Mouse (Mus musculus): ENCODE data around the gene Ccdc70. TPM values are rescaled to one million over a fixed set of nuclear protein-coding genes. Genes with fewer than 3 reads are reported as not detected.
"Not testable (repeated sequence)": the region's sequence is repeated elsewhere in the genome, so short reads cannot be mapped to it uniquely, and the experiment has no call there.

Gene Ccdc70
- not detected in 2 replicates for polyA plus RNA-seq (2014; fragmentation: Nextera tagmentation; extraction: Ambion mirVana)

GRCm38 (mm10) chr8:21969475-21969874 lies at the start of gene Ccdc70:
Ccdc70 (plus strand) TSS chr8:21969775.
- 92% methylated on average over 3 of the region's 3 CpGs for WGBS
- H3K4me3 ChIP-seq (replicated peaks; ENCODE audit: low read depth, low read length) = no peak within 1 kb of the TSS
- no peaks in the 10 kb centered on the region for H3K4me1 ChIP-seq (ENCODE audit: control insufficient read depth, insufficient read depth, low read length)
- H3K4me2 ChIP-seq (ENCODE audit: low read length) = no peak within 1 kb of the TSS
- DNase-seq (no peak), ATAC-seq (ENCODE audit: low FRiP score, low TSS enrichment) (no peak)
- no peak within 1 kb of the TSS for H3K9ac ChIP-seq (replicated peaks; ENCODE audit: low read length)
- no peaks in the 10 kb centered on the region for H3K27me3 ChIP-seq (ENCODE audit: control insufficient read depth, insufficient read depth, low read length)
- H3K27ac ChIP-seq (replicated peaks; ENCODE audit: low read depth, low read length) = no peak within 1 kb of the TSS
- no peaks in the 10 kb centered on the region for H3K36me3 ChIP-seq (ENCODE audit: control insufficient read depth, insufficient read depth, low read length)
- no peaks in the 10 kb centered on the region for H3K9me3 ChIP-seq (ENCODE audit: control insufficient read depth, low read length)

- not testable (repeated sequence) for H3K9ac ChIP-seq (replicated peaks; ENCODE audit: low read length); H3K9me3 ChIP-seq (ENCODE audit: control insufficient read depth, low read length); H3K4me1 ChIP-seq (ENCODE audit: control insufficient read depth, insufficient read depth, low read length); H3K27ac ChIP-seq (replicated peaks; ENCODE audit: low read depth, low read length); H3K27me3 ChIP-seq (ENCODE audit: control insufficient read depth, insufficient read depth, low read length); H3K4me2 ChIP-seq (ENCODE audit: low read length); H3K4me3 ChIP-seq (replicated peaks; ENCODE audit: low read depth, low read length); H3K36me3 ChIP-seq (ENCODE audit: control insufficient read depth, insufficient read depth, low read length)
- peak; percentile 40; the same call in 1 of the 2 replicates for ATAC-seq (ENCODE audit: low FRiP score, low TSS enrichment)
- WGBS = 33% methylated on average over 3 of the region's 3 CpGs
- DNase-seq = peak; percentile 25
Measured at GRCm38 (mm10) chr8:21930754-21931153, 38.8 kb upstream of the Ccdc70 start.

GRCm38 (mm10) chr8:21932610-21933009 lies 37.0 kb upstream of the Ccdc70 start, which contains the start of gene Defb15:
Defb15 (minus strand) TSS chr8:21932710.
- Histone ChIP-seq H3K4me2 (ENCODE audit: low read length) (no peak within 1 kb of the TSS), H3K4me1 (ENCODE audit: control insufficient read depth, insufficient read depth, low read length) (no peaks in the 10 kb centered on the region), H3K9ac (replicated peaks; ENCODE audit: low read length) (no peak within 1 kb of the TSS), H3K4me3 (replicated peaks; ENCODE audit: low read depth, low read length) (no peak within 1 kb of the TSS), H3K27ac (replicated peaks; ENCODE audit: low read depth, low read length) (no peak within 1 kb of the TSS), H3K36me3 (ENCODE audit: control insufficient read depth, insufficient read depth, low read length) (no peaks in the 10 kb centered on the region), H3K27me3 (ENCODE audit: control insufficient read depth, insufficient read depth, low read length) (no peaks in the 10 kb centered on the region), H3K9me3 (ENCODE audit: control insufficient read depth, low read length) (no peaks in the 10 kb centered on the region)
- 91% methylated on average over 6 of the region's 6 CpGs for WGBS
- DNase-seq (no peak), ATAC-seq (ENCODE audit: low FRiP score, low TSS enrichment) (no peak)

- 88% methylated on average over 4 of the region's 4 CpGs for WGBS
- H3K4me2 ChIP-seq (ENCODE audit: low read length); ATAC-seq (ENCODE audit: low FRiP score, low TSS enrichment); H3K9me3 ChIP-seq (ENCODE audit: control insufficient read depth, low read length); H3K36me3 ChIP-seq (ENCODE audit: control insufficient read depth, insufficient read depth, low read length); DNase-seq; H3K4me1 ChIP-seq (ENCODE audit: control insufficient read depth, insufficient read depth, low read length); H3K27ac ChIP-seq (replicated peaks; ENCODE audit: low read depth, low read length); H3K9ac ChIP-seq (replicated peaks; ENCODE audit: low read length); H3K27me3 ChIP-seq (ENCODE audit: control insufficient read depth, insufficient read depth, low read length); H3K4me3 ChIP-seq (replicated peaks; ENCODE audit: low read depth, low read length): not testable (repeated sequence)
Measured at GRCm38 (mm10) chr8:21938052-21938451, 31.5 kb upstream of the Ccdc70 start, which contains the start of gene Defb35. Defb35 (plus strand) TSS chr8:21938352.

- no peaks in the 10 kb centered on the region for H3K4me1 ChIP-seq (ENCODE audit: control insufficient read depth, insufficient read depth, low read length)
- H3K9ac ChIP-seq (replicated peaks; ENCODE audit: low read length) = no peak within 1 kb of the TSS
- no peak within 1 kb of the TSS for H3K4me3 ChIP-seq (replicated peaks; ENCODE audit: low read depth, low read length)
- no peak for ATAC-seq (ENCODE audit: low FRiP score, low TSS enrichment)
- no peaks in the 10 kb centered on the region for H3K27me3 ChIP-seq (ENCODE audit: control insufficient read depth, insufficient read depth, low read length)
- no peak within 1 kb of the TSS for H3K4me2 ChIP-seq (ENCODE audit: low read length)
- 87% methylated on average over 6 of the region's 6 CpGs for WGBS
- DNase-seq = no peak
- H3K36me3 ChIP-seq (ENCODE audit: control insufficient read depth, insufficient read depth, low read length) = no peaks in the 10 kb centered on the region
- H3K27ac ChIP-seq (replicated peaks; ENCODE audit: low read depth, low read length) = no peak within 1 kb of the TSS
- H3K9me3 ChIP-seq (ENCODE audit: control insufficient read depth, low read length) = no peaks in the 10 kb centered on the region
Measured at GRCm38 (mm10) chr8:21946462-21946861, 23.1 kb upstream of the Ccdc70 start, which contains the start of gene Defb13. Defb13 (plus strand) TSS chr8:21946762.

- Histone ChIP-seq H3K27me3 (ENCODE audit: control insufficient read depth, insufficient read depth, low read length) (no peaks in the 10 kb centered on the region), H3K4me3 (replicated peaks; ENCODE audit: low read depth, low read length) (no peak overlapping the region), H3K4me1 (ENCODE audit: control insufficient read depth, insufficient read depth, low read length) (no peaks in the 10 kb centered on the region), H3K9me3 (ENCODE audit: control insufficient read depth, low read length) (no peaks in the 10 kb centered on the region), H3K36me3 (ENCODE audit: control insufficient read depth, insufficient read depth, low read length) (no peaks in the 10 kb centered on the region), H3K9ac (replicated peaks; ENCODE audit: low read length) (no peak overlapping the region), H3K27ac (replicated peaks; ENCODE audit: low read depth, low read length) (no peak overlapping the region), H3K4me2 (ENCODE audit: low read length) (no peak overlapping the region)
- DNase-seq = no peak
- WGBS = 58% methylated on average over 9 of the region's 9 CpGs
- ATAC-seq (ENCODE audit: low FRiP score, low TSS enrichment) = no peak
Measured at GRCm38 (mm10) chr8:21947311-21948017, 22.1 kb upstream of the Ccdc70 start.

- Histone ChIP-seq H3K9ac (replicated peaks; ENCODE audit: low read length) (no peak overlapping the region), H3K27me3 (ENCODE audit: control insufficient read depth, insufficient read depth, low read length) (no peaks in the 10 kb centered on the region), H3K4me2 (ENCODE audit: low read length) (no peak overlapping the region), H3K4me1 (ENCODE audit: control insufficient read depth, insufficient read depth, low read length) (no peaks in the 10 kb centered on the region), H3K36me3 (ENCODE audit: control insufficient read depth, insufficient read depth, low read length) (no peaks in the 10 kb centered on the region), H3K4me3 (replicated peaks; ENCODE audit: low read depth, low read length) (no peak overlapping the region), H3K27ac (replicated peaks; ENCODE audit: low read depth, low read length) (no peak overlapping the region), H3K9me3 (ENCODE audit: control insufficient read depth, low read length) (no peaks in the 10 kb centered on the region)
- WGBS = 7% methylated on average over 9 of the region's 9 CpGs
- peak; percentile 79 for DNase-seq
- ATAC-seq (ENCODE audit: low FRiP score, low TSS enrichment) = no peak
Measured at GRCm38 (mm10) chr8:21955321-21955720, 14.3 kb upstream of the Ccdc70 start.

GRCm38 (mm10) chr8:21956336-21956735 lies 13.2 kb upstream of the Ccdc70 start:
- DNase-seq (no peak), ATAC-seq (ENCODE audit: low FRiP score, low TSS enrichment) (no peak)
- Histone ChIP-seq H3K9me3 (ENCODE audit: control insufficient read depth, low read length) (no peaks in the 10 kb centered on the region), H3K4me3 (replicated peaks; ENCODE audit: low read depth, low read length) (no peak overlapping the region), H3K4me2 (ENCODE audit: low read length) (no peak overlapping the region), H3K4me1 (ENCODE audit: control insufficient read depth, insufficient read depth, low read length) (no peaks in the 10 kb centered on the region), H3K27me3 (ENCODE audit: control insufficient read depth, insufficient read depth, low read length) (no peaks in the 10 kb centered on the region), H3K36me3 (ENCODE audit: control insufficient read depth, insufficient read depth, low read length) (no peaks in the 10 kb centered on the region), H3K9ac (replicated peaks; ENCODE audit: low read length) (no peak overlapping the region), H3K27ac (replicated peaks; ENCODE audit: low read depth, low read length) (no peak overlapping the region)
- WGBS = 82% methylated on average over 3 of the region's 3 CpGs

GRCm38 (mm10) chr8:21958414-21958813 lies 11.2 kb upstream of the Ccdc70 start, which contains the start of gene Fam90a1a:
Fam90a1a (plus strand) TSS chr8:21958714.
- no peak for ATAC-seq (ENCODE audit: low FRiP score, low TSS enrichment)
- H3K4me2 ChIP-seq (ENCODE audit: low read length) = no peak within 1 kb of the TSS

More at GRCm38 (mm10) chr8:21958414-21958813, 11.2 kb upstream of the Ccdc70 start, which contains the start of gene Fam90a1a:
- H3K27ac ChIP-seq (replicated peaks; ENCODE audit: low read depth, low read length) = no peak within 1 kb of the TSS
- no peak for DNase-seq
- no peaks in the 10 kb centered on the region for H3K4me1 ChIP-seq (ENCODE audit: control insufficient read depth, insufficient read depth, low read length)
- H3K9ac ChIP-seq (replicated peaks; ENCODE audit: low read length) = no peak within 1 kb of the TSS
- 89% methylated on average over 2 of the region's 2 CpGs for WGBS
- H3K9me3 ChIP-seq (ENCODE audit: control insufficient read depth, low read length) = no peaks in the 10 kb centered on the region
- no peak within 1 kb of the TSS for H3K4me3 ChIP-seq (replicated peaks; ENCODE audit: low read depth, low read length)
- no peaks in the 10 kb centered on the region for H3K27me3 ChIP-seq (ENCODE audit: control insufficient read depth, insufficient read depth, low read length)
- no peaks in the 10 kb centered on the region for H3K36me3 ChIP-seq (ENCODE audit: control insufficient read depth, insufficient read depth, low read length)

Data from midbrain, embryonic 14.5 days (tissue).